Mouse (Mus musculus): Measurements from ENCODE around the gene Hoxa5.
A peak's percentile ranks its signal among the peaks of the same experiment; 100 is the strongest.

Gene Hoxa5

GRCm38 (mm10) chr6:52214271-52214670 lies 9.9 kb upstream of the Hoxa5 start:
- no peak for DNase-seq (ENCODE audit: low read depth, low spot score)

GRCm38 (mm10) chr6:52213119-52213986 lies 9.0 kb upstream of the Hoxa5 start, which contains the start of the genes Hoxa3 and Gm28308:
TSS of gene Hoxa3 (minus strand) at chr6:52213336.
TSS of gene Gm28308 (minus strand) at chr6:52213339.
- DNase-seq (ENCODE audit: low read depth, low spot score): no peak

GRCm38 (mm10) chr6:52212556-52213118 lies 8.2 kb upstream of the Hoxa5 start:
- no peak for DNase-seq (ENCODE audit: low read depth, low spot score)

GRCm38 (mm10) chr6:52211961-52212360 lies 7.6 kb upstream of the Hoxa5 start:
- DNase-seq (ENCODE audit: low read depth, low spot score): no peak

- peak; percentile 61 for DNase-seq (ENCODE audit: low read depth, low spot score)
Measured at GRCm38 (mm10) chr6:52211170-52211935, 7.0 kb upstream of the Hoxa5 start.

- no peak for DNase-seq (ENCODE audit: low read depth, low spot score)
Measured at GRCm38 (mm10) chr6:52209685-52210046, 5.3 kb upstream of the Hoxa5 start.

- no peak for DNase-seq (ENCODE audit: low read depth, low spot score)
Measured at GRCm38 (mm10) chr6:52208868-52209684, 4.7 kb upstream of the Hoxa5 start.

- no peak for DNase-seq (ENCODE audit: low read depth, low spot score)
Measured at GRCm38 (mm10) chr6:52208072-52208867, 3.9 kb upstream of the Hoxa5 start, which contains the start of gene Hoxa6. TSS of gene Hoxa6 (minus strand) at chr6:52208722.

- DNase-seq (ENCODE audit: low read depth, low spot score): no peak
Measured at GRCm38 (mm10) chr6:52207684-52207976, 3.2 kb upstream of the Hoxa5 start.

GRCm38 (mm10) chr6:52206882-52207683 lies 2.7 kb upstream of the Hoxa5 start:
- DNase-seq (ENCODE audit: low read depth, low spot score): no peak

- DNase-seq (ENCODE audit: low read depth, low spot score): no peak
Measured at GRCm38 (mm10) chr6:52205638-52206621, 1.5 kb upstream of the Hoxa5 start.

- DNase-seq (ENCODE audit: low read depth, low spot score): no peak
Measured at GRCm38 (mm10) chr6:52205221-52205620, 834 bp upstream of the Hoxa5 start.

GRCm38 (mm10) chr6:52203371-52204049 lies 877 bp downstream of the Hoxa5 start:
- no peak for DNase-seq (ENCODE audit: low read depth, low spot score)

GRCm38 (mm10) chr6:52203121-52203370 lies 1.3 kb downstream of the Hoxa5 start:
- no peak for DNase-seq (ENCODE audit: low read depth, low spot score)

GRCm38 (mm10) chr6:52202362-52203120 lies 1.8 kb downstream of the Hoxa5 start:
- no peak for DNase-seq (ENCODE audit: low read depth, low spot score)

GRCm38 (mm10) chr6:52201269-52201668 lies 3.1 kb downstream of the Hoxa5 start:
- no peak for DNase-seq (ENCODE audit: low read depth, low spot score)

GRCm38 (mm10) chr6:52200751-52201250 lies 3.6 kb downstream of the Hoxa5 start:
- DNase-seq (ENCODE audit: low read depth, low spot score): no peak
